Mouse (Mus musculus): ENCODE results near the gene Tra2b. TPM values are rescaled to one million over a fixed set of nuclear protein-coding genes. Genes with fewer than 3 reads are reported as not detected.
"Not testable (repeated sequence)": the region's sequence is repeated elsewhere in the genome, so short reads cannot be mapped to it uniquely, and the experiment has no call there.

The Tra2b gene
- total RNA-seq, 2 experiments from 2014 or later = 98.6 to 105 TPM

DNA sequence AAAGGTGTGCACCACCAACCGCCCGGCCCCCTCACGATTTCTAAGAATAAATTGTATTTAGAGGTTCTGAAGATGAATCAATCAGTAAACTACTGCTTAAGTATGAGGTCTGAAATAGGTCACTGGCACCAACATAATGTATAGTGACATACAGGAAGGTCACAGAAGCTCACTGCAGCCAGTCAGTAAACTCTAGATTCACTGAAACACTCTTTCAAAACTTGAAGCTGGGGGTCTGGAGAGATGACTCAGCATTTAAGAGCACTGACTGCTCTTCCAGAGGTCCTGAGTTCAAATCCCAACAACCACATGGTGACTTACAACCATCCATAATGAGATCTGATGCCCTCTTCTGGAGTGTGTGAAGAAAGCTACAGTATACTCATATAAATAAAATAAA, 16.1 kb downstream of the Tra2b start:
- DNase-seq (ENCODE audit: low spot score in 2 of 2) = no peak

DNA sequence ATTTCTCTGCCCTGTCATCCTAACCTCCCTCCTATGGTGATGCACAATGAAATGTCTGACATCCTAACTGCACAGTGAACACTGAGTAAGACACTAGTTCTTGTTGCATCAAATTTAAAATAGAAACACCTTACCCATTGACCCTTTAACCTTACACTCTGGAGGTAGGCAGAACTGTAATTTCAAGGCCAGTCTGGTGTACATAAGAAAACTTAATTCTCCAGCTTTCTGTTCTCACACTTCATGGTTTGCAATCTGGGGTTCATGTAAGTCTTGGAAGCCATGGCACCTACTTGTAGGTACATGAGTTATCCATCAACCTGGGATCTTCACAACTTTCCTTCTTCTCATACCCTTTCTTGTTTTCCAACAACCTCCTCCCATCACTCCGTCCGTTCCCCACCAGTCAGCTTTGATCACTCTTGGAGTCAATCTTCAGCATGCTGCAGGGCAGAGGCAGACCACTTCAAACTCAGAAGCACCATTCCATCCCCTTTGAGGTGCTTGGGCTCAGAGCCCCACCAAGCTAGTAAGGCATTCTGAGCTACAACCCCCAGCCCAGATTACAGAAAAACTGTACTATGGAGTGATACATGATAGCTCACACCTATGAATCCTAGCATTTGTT, 23.5 kb downstream of the Tra2b start:
- no peak for DNase-seq (ENCODE audit: low spot score in 2 of 2)

- no peak for DNase-seq (ENCODE audit: low spot score in 2 of 2)
Measured at GRCm38 (mm10) chr16:22241376-22242238, 24.2 kb downstream of the Tra2b start.

DNA sequence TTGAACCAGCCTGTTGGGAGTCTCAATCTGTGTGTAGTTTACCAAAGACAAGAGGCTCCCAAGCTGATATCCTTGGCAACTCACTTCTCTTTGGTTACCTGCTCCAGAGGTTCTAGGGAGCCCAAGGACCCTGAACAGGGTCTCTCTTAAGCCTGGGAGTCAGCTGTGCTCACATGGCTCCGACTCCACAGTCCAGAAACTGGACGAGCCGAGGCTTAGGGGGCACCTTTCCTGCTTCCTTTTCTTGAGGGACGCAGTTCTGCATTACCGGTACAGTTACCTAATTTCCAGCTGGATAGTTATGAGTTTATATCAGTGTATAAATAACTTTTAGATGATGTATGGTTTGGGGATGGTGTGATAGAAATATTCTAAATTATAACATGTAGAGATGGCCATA, 24.9 kb downstream of the Tra2b start:
- DNase-seq (ENCODE audit: low spot score in 2 of 2) = no peak

- no peak for DNase-seq (ENCODE audit: low spot score in 2 of 2)
Measured at GRCm38 (mm10) chr16:22239978-22240377, 25.8 kb downstream of the Tra2b start.

- no peak for DNase-seq (ENCODE audit: low spot score in 2 of 2)
Measured at GRCm38 (mm10) chr16:22238928-22239620, 26.7 kb downstream of the Tra2b start.

DNA sequence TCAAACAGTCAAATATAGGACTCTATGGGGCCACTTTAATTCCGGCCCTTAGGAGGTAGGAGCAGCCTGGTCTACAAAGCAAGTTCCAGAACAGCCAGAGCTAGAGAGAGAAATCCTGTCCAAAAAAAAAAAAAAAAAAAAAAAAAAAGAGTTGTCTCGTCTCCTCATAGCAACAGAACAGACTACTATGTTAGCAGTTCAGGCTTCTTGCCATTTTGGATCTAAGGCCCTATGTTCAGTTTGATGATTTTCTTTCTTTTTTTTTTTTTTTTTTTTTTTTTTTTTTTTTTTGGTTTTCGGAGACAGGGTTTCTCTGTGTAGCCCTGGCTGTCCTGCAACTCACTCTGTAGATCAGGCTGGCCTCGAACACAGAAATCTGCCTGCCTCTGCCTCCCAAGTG, 27.4 kb downstream of the Tra2b start:
- not testable (repeated sequence) for DNase-seq (ENCODE audit: low spot score in 2 of 2)

GRCm38 (mm10) chr16:22236814-22237213, 29.0 kb downstream of the Tra2b start:
- no peak for DNase-seq (ENCODE audit: low spot score in 2 of 2)

- no peak for DNase-seq (ENCODE audit: low spot score in 2 of 2)
Measured at GRCm38 (mm10) chr16:22234535-22234934, 31.3 kb downstream of the Tra2b start.

GRCm38 (mm10) chr16:22230276-22230675, 35.5 kb downstream of the Tra2b start:
- DNase-seq (ENCODE audit: low spot score in 2 of 2) = not testable (repeated sequence)

- no peak for DNase-seq (ENCODE audit: low spot score in 2 of 2)
Measured at GRCm38 (mm10) chr16:22203501-22203900, 62.3 kb downstream of the Tra2b start.

- DNase-seq (ENCODE audit: low spot score in 2 of 2) = no peak
Measured at GRCm38 (mm10) chr16:22201858-22202257, 63.9 kb downstream of the Tra2b start.

DNA sequence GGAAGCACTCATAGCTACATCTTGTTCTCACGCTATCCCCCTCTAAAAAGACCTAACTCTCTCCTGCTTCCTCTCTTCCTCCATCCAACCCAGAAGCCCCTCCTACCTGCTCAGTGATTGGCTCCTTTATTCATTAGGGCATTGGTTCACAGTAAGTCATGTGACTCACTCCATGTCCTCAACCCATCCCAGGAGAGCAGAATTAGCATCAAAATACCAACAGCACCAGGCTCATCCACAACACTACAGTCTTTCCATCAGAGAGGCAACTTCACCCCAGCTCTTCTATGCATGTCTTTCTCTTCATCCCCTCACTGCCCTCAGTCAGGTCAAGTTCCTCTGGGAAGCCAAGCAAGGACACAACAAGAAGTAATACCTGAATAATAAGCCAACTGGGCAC, 65.3 kb downstream of the Tra2b start:
- DNase-seq (ENCODE audit: low spot score in 2 of 2) = no peak

Other genes with a start within 250 kb of the Tra2b start
- gene Igf2bp2, start 102.7 kb downstream of the Tra2b start, total RNA-seq (2021) = 1 to 10 TPM in 1 of 2 experiments, under 1 TPM in 1; 0.76 to 1.3 TPM
- 10 to 100 TPM; 38.8 to 39.7 TPM for gene Etv5, start 173.7 kb upstream of the Tra2b start, total RNA-seq (2021)

All from layer of hippocampus, postnatal 10 days (tissue).